Mouse (Mus musculus) megakaryocyte progenitor cell, adult 5-6 weeks (primary cell): ENCODE data around the gene Gm4141. TPM values are rescaled to one million over a fixed set of nuclear protein-coding genes. Genes with fewer than 3 reads are reported as not detected.
"Not testable (repeated sequence)": the region's sequence is repeated elsewhere in the genome, so short reads cannot be mapped to it uniquely, and the experiment has no call there.

Experiments used
- ATAC-seq: replicated peaks from 2 replicates; pipeline ENCODE4 v1.8.0; 2016; ENCODE audit warnings: mild to moderate bottlenecking, moderate TSS enrichment, inconsistent platforms; ENCODE audit not compliant: poor library complexity
- total RNA-seq, 2 experiments: library from RNA; stranded (forward) in 1 of 2; stranded (reverse) in 1 of 2; fragments of 157-497, 149-512 nt in 1 of 2; fragments of 200-1000 nt in 1 of 2; gene quantifications; 2 replicates each; pipeline versions ENCODE4 v1.2.3 to v1.2.4; 2015 to 2017

Gm4141 gene
- total RNA-seq (2015) = not detected in 2 replicates
- not detected in 2 replicates for total RNA-seq (2017)

- ATAC-seq = not testable (repeated sequence)
Measured at GRCm38 (mm10) chr7:20576141-20576540, at the start of gene Gm4141. Gene Gm4141, minus strand, starts transcription at chr7:20576241.

GRCm38 (mm10) chr7:20598921-20599320 is 22.9 kb upstream of the Gm4141 start, which contains the start of gene Gm4513:
Gene Gm4513, minus strand, starts transcription at chr7:20599021.
- not testable (repeated sequence) for ATAC-seq

- not testable (repeated sequence) for ATAC-seq
Measured at GRCm38 (mm10) chr7:20545657-20546056, 30.4 kb downstream of the Gm4141 start, which contains the start of gene Gm5726. Gene Gm5726, minus strand, starts transcription at chr7:20545757.

GRCm38 (mm10) chr7:20533537-20533936 is 42.5 kb downstream of the Gm4141 start, which contains the start of gene Vmn1r104:
Gene Vmn1r104, plus strand, starts transcription at chr7:20533837.
- ATAC-seq = not testable (repeated sequence)

Other genes starting within 250 kb of the Gm4141 start
- not detected in 2 replicates for gene Gm4133, start 242.2 kb downstream of the Gm4141 start, total RNA-seq (2015)
- gene Gm4133, start 242.2 kb downstream of the Gm4141 start, total RNA-seq (2017) = not detected in 2 replicates
- gene Gm5728, start 200.8 kb downstream of the Gm4141 start, total RNA-seq (2015) = not detected in 2 replicates
- not detected in 2 replicates for gene Gm5728, start 200.8 kb downstream of the Gm4141 start, total RNA-seq (2017)
- gene Vmn1r100, start 158.3 kb downstream of the Gm4141 start, total RNA-seq (2015) = not detected in 2 replicates
- gene Vmn1r100, start 158.3 kb downstream of the Gm4141 start, total RNA-seq (2017) = not detected in 2 replicates
- not detected in 2 replicates for gene Vmn1r101, start 133.6 kb downstream of the Gm4141 start, total RNA-seq (2015)
- not detected in 2 replicates for gene Vmn1r101, start 133.6 kb downstream of the Gm4141 start, total RNA-seq (2017)
- gene Gm10670, start 101.3 kb downstream of the Gm4141 start, total RNA-seq (2015) = not detected in 2 replicates
- gene Gm10670, start 101.3 kb downstream of the Gm4141 start, total RNA-seq (2017) = not detected in 2 replicates
- not detected in 2 replicates for gene Vmn1r103, start 65.7 kb downstream of the Gm4141 start, total RNA-seq (2015)
- not detected in 2 replicates for gene Vmn1r103, start 65.7 kb downstream of the Gm4141 start, total RNA-seq (2017)
- not detected in 2 replicates for gene Vmn1r104, start 42.4 kb downstream of the Gm4141 start, total RNA-seq (2015)
- not detected in 2 replicates for gene Vmn1r104, start 42.4 kb downstream of the Gm4141 start, total RNA-seq (2017)
- gene Gm5726, start 30.5 kb downstream of the Gm4141 start, total RNA-seq (2015) = not detected in 2 replicates
- not detected in 2 replicates for gene Gm5726, start 30.5 kb downstream of the Gm4141 start, total RNA-seq (2017)
- not detected in 2 replicates for gene Gm4513, start 22.8 kb upstream of the Gm4141 start, total RNA-seq (2015)
- gene Gm4513, start 22.8 kb upstream of the Gm4141 start, total RNA-seq (2017) = not detected in 2 replicates
- gene Vmn1r107, start 92.7 kb upstream of the Gm4141 start, total RNA-seq (2015) = not detected in 2 replicates
- gene Vmn1r107, start 92.7 kb upstream of the Gm4141 start, total RNA-seq (2017) = not detected in 2 replicates
- gene Vmn1r111, start 127.0 kb upstream of the Gm4141 start, total RNA-seq (2015) = not detected in 2 replicates
- gene Vmn1r111, start 127.0 kb upstream of the Gm4141 start, total RNA-seq (2017) = not detected in 2 replicates
- not detected in 2 replicates for gene Gm10668, start 154.4 kb upstream of the Gm4141 start, total RNA-seq (2015)
- not detected in 2 replicates for gene Gm10668, start 154.4 kb upstream of the Gm4141 start, total RNA-seq (2017)
- gene Vmn1r112, start 194.9 kb upstream of the Gm4141 start, total RNA-seq (2015) = not detected in 2 replicates
- gene Vmn1r112, start 194.9 kb upstream of the Gm4141 start, total RNA-seq (2017) = not detected in 2 replicates
- not detected in 2 replicates for gene Vmn1r113, start 211.0 kb upstream of the Gm4141 start, total RNA-seq (2015)
- not detected in 2 replicates for gene Vmn1r113, start 211.0 kb upstream of the Gm4141 start, total RNA-seq (2017)
- not detected in 2 replicates for gene Vmn1r114, start 235.9 kb upstream of the Gm4141 start, total RNA-seq (2015)
- gene Vmn1r114, start 235.9 kb upstream of the Gm4141 start, total RNA-seq (2017) = not detected in 2 replicates